Mouse (Mus musculus): Measurements from ENCODE around the gene Fer1l5.
A peak's percentile ranks its signal among the peaks of the same experiment; 100 is the strongest.

The Fer1l5 gene

GRCm38 (mm10) chr1:36432999-36433398 lies 60.9 kb downstream of the Fer1l5 start:
- no peak for DNase-seq (ENCODE audit: low spot score)

- no peak for DNase-seq (ENCODE audit: low spot score)
These were observed 61.5 kb downstream of the Fer1l5 start for GRCm38 (mm10) chr1:36433616-36434015.

GRCm38 (mm10) chr1:36435071-36435470 lies 63.0 kb downstream of the Fer1l5 start:
- DNase-seq (ENCODE audit: low spot score), result no peak

- DNase-seq (ENCODE audit: low spot score), result no peak
These were observed 64.4 kb downstream of the Fer1l5 start for GRCm38 (mm10) chr1:36436515-36436914.

DNA sequence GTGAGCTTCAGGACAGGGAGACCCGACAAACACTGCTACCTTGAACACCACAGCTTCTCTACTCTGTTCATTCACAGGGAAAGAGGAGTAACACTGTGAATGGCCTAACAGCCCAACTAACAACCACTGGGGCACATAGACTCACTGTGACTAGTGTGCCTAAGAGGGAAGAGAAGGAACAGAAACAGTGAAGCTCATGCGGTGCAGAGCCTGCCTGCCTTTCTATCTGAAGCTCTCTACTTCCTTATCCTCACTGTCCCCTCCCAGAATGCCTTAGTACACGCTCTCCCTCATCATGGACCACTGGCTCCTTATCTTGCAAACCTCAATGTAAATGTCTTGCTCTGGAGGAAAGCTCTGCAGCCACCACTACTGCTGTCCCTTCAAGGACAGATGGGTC lies 65.1 kb downstream of the Fer1l5 start:
- no peak for DNase-seq (ENCODE audit: low spot score)

GRCm38 (mm10) chr1:36441101-36441500 lies 69.0 kb downstream of the Fer1l5 start:
- no peak for DNase-seq (ENCODE audit: low spot score)

DNA sequence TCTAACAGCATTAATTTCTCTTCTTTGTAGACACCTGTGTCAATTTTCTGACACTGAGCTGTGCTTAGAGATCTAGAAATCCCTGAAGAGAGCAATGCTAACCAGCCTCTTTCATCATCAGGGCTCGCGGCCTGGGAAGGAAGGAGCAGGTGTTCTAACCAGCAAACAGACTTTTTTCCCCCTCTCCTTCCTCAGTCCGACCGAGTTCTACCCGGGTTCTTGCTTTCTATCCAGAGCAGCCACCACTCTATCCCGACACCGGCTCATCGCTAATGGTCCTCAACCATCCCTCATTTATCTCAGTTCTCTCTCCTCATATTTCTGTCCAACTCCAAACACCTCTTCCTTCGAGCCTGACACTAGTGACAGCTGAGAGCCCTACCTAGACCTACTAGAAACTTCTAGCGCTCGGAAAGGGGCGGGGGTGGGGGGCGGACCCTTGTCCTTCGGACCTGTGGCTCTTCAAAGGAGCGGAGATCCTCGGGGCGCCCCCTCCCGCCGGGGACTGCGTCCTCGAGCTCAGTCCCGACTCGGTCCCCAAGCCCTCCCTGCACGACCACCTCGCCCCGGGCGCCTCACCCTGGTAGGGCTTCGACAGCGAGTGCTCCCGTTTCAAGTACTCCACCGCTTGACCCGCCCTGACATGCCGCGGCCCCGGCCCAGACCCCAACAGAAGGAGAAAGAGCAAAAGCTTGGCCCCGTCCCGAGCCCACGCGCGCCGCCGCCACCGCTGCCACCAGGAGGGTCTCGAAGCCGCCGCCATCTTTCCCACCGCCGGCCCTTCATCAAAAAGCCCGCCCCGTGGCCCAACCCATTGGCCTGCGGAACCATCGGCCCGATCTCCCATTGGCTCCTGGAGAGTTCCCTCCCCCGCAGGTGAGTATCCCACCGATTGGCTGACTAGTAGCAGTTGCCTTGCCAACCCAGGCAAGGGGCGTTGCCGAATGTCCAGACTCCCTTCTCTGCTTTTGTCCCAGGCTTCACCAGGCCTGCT lies 72.7 kb downstream of the Fer1l5 start, which contains the start of gene Lman2l:
Gene Lman2l (minus strand): TSS at position 801 of the 994 bp plus-strand sequence.
- peak; percentile 86 for DNase-seq (ENCODE audit: low spot score)

DNA sequence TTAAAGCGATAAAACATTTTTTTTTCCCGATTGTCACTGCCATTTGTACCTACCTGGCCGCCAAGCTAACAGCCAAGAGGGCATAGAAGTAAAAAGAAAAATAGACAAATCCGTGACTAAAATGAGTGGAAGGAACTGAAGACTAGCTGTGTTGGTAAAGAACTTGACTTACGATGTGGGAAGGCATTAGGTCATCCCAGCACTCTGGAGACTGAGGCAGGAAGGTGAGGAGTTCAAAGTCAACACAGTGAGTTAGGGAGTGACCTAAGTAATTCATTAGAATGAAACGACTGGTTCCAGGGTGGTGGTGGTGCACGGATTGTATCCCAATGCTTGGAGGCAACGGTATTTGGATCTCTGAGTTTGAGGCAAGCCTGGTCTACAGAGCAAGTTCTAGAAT lies 73.4 kb downstream of the Fer1l5 start:
- DNase-seq (ENCODE audit: low spot score), result no peak

DNA sequence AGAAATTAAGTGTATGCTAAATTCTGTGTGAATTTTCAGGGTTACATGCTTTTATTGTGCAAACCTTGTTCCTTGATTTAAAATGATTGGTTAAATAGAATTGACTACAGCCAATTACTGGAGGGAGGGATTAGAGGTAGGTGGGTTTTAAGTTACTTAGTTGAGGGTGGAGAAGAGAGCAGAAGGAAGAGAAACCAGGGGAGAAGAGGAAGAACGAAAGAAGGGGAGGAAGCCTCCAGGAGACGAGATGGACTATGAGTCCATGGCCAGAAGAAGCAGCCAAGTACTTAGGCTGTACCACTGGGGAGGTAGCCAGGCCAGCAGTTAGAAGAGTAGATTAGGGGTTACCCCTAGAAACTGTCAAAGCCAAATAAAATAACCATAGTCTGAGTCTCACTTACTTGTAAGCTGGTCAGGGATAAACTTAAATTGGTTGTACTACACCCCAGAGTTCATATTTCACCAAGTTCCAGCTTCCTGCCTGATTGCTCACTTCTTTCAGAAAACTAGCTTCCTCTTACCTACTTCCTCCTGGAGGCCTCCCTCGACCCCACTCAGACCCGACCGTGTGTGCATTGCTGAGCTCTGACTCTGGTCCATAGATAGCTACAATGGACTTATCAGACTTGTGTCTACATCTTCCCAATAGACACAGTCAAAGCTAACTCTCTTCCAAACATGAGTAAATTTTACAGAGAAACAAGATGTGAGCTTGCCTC lies 74.2 kb downstream of the Fer1l5 start:
- no peak for DNase-seq (ENCODE audit: low spot score)

GRCm38 (mm10) chr1:36446841-36447240 lies 74.8 kb downstream of the Fer1l5 start:
- DNase-seq (ENCODE audit: low spot score), result no peak

- no peak for DNase-seq (ENCODE audit: low spot score)
These were observed 82.1 kb downstream of the Fer1l5 start for GRCm38 (mm10) chr1:36454055-36454815.

- no peak for DNase-seq (ENCODE audit: low spot score)
These were observed 85.4 kb downstream of the Fer1l5 start for GRCm38 (mm10) chr1:36457388-36458014.

DNA sequence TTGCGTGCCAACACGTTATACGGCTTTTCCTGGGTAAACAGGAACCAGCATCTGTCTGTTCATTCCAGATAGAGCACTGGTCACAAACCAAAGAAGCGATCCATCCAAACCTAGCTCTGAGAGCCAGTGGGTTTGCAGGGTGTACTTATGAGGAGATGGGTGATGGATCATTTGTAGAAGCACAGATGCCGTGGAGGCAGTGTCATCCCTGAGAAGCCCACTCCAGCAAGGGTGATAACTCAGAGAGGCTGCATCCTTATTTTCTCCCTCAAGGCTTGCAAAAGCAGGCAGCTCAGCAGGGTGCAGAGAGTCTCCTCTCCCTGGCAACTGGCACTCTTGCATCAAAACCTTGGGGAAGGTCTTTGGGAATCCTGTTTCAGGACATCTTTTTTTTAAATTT lies 86.1 kb downstream of the Fer1l5 start:
- DNase-seq (ENCODE audit: low spot score), result no peak

DNA sequence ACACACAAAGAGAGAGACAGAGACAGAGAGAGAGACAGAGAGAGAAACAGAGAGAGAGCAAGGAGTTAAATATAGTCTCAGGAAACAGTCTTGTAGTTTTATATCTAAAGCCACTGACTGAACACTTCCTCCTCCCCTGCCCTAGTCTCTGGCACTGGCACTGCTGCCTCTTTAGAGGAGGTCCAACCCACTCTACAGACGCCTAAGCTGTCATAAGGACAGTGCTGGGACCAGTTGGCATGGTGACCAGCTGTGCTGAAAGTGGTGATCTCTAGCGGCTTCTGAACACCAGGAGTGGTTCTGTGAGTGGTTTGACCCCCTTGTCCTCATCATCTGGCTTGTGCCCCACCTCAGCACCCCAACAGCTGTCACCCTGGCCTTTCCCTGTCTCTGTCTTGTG lies 89.7 kb downstream of the Fer1l5 start:
- no peak for DNase-seq (ENCODE audit: low spot score)

DNA sequence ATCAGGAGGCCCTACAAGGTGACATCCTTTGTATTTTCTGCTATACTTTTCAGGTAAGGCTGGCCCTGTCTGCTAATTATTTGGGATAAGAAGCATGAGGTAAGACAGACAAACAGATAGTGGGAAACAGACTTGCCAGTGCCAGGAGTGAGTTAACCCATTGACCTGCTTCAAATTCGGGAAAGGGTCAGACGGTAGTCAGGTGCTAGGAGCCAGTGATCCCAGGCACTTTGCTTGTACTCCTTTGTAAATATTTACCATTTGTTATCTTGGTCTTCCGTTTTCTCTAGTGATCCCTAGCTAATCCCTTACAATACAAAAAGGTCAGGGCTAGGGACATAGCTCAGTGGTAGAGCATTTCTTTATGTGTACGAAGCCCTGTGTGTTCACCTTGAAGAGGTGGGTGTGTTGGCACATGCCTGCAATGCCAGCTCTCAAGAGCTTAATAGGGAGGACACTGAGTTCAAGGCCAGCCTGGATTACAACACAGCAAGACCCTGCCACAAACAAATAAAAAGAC lies 93.6 kb downstream of the Fer1l5 start:
- no peak for DNase-seq (ENCODE audit: low spot score)

DNA sequence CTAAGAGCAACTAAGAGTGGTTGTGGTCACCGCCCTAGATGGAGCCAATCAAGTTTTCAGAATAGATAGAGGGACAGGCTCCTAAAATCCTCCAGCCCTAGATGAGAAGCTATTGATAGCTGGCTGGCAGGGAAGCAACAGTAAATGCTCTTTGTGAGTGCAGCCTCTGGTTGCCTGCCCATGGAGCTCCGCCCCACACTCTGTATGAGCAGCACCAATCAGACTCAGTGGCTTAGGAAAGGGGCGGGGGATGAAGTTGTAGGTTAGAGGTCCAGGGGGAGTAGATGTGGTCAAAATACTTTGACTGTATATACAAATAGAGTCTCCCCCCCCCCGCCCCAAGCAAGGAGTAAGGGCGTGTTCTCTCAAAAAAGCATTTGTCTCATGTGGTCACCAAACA lies 95.4 kb downstream of the Fer1l5 start:
- no peak for DNase-seq (ENCODE audit: low spot score)

DNA sequence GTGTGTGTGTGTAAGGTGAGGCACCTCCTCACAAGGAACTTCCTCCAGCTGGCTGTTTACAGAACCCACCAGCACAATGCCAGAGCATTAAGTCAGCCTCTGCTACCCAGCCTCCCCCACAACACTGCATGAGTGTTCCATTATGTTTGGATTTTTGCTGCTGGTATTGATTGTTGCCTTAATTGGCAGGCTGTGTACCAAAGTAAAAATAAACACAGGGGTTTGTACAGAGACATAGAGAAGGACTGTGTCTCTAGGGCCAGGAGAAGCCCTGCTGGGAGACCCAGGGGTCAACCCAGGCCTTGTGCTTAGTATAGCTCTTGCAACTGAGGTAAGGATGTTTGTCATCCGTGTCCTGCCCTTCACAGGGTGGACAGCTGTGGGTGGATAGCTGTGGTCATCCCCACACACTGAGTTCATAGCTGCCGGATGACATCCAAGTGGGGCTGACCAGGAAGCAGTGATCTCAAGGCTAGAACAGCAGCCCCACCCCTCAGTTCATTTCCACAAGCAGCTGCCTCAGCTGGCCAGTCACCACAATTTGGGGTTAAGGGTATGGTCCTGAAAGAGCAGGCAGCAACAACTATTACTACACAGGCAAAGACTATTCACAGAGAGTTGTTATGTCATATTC lies 97.8 kb downstream of the Fer1l5 start:
- DNase-seq (ENCODE audit: low spot score), result no peak

- peak; percentile 55 for DNase-seq (ENCODE audit: low spot score)
These were observed 99.4 kb downstream of the Fer1l5 start, which contains the start of gene Cnnm4 for GRCm38 (mm10) chr1:36471181-36472105. Gene Cnnm4, plus strand, starts transcription at chr1:36471620.

Data from ovary, postnatal 10 days (tissue).